Mouse (Mus musculus) kidney, embryonic 15.5 days (tissue): ENCODE results near the gene Dock1. TPM values are rescaled to one million over a fixed set of nuclear protein-coding genes. Genes with fewer than 3 reads are reported as not detected.
A peak's percentile ranks its signal among the peaks of the same experiment; 100 is the strongest.

Source experiments
- ATAC-seq: fragments of 200-750 bp; cut with Nextera tagmentation; replicated peaks from 2 replicates; pipeline ENCODE4 v1.8.0; 2017; ENCODE audit warnings: moderate TSS enrichment; ENCODE audit not compliant: low FRiP score
- H3K27ac ChIP-seq: fragments of 300-500 bp; sonication (generic); 2 replicates; pipeline ENCODE4 v1.5.1; 2015; ENCODE audit warnings: mild to moderate bottlenecking, inconsistent platforms
- H3K27me3 ChIP-seq: fragments of 300-500 bp; sonication (generic); 2 replicates; pipeline ENCODE4 v1.6.1; 2015; ENCODE audit warnings: inconsistent platforms
- H3K36me3 ChIP-seq: fragments of 300-500 bp; sonication (generic); 2 replicates; pipeline ENCODE4 v1.6.1; 2015; ENCODE audit warnings: inconsistent platforms
- H3K4me1 ChIP-seq: fragments of 300-500 bp; sonication (generic); 2 replicates; pipeline ENCODE4 v1.6.1; 2015; ENCODE audit warnings: inconsistent platforms
- H3K4me2 ChIP-seq: fragments of 300-500 bp; sonication (generic); 2 replicates; pipeline ENCODE4 v1.6.1; 2015; ENCODE audit warnings: moderate library complexity, mild to moderate bottlenecking, inconsistent platforms
- H3K4me3 ChIP-seq: fragments of 300-500 bp; sonication (generic); replicated peaks from 2 replicates; pipeline ENCODE4 v1.5.1; 2015; ENCODE audit warnings: mild to moderate bottlenecking, inconsistent platforms
- H3K9ac ChIP-seq: fragments of 300-500 bp; sonication (generic); 2 replicates; pipeline ENCODE4 v1.6.1; 2015; ENCODE audit warnings: mild to moderate bottlenecking, inconsistent platforms
- H3K9me3 ChIP-seq: fragments of 300-500 bp; sonication (generic); replicated peaks from 2 replicates; pipeline ENCODE4 v1.6.1; 2016; ENCODE audit warnings: inconsistent platforms
- WGBS: fragments of 180-500 bp; shearing (Covaris S2); methylation state at CpG from one replicate; pipeline ENCODE4 v1.1.7; 2015; ENCODE audit warnings: mixed read lengths; 5-methylcytosine and 5-hydroxymethylcytosine counted together
- polyA plus RNA-seq: library from polyadenylated mRNA; unstranded; fragments of >200 nt; fragmentation: Nextera tagmentation; extraction: Ambion mirVana; gene quantifications from 2 replicates; pipeline ENCODE4 v1.2.1, GENCODE M21; 2015

The Dock1 gene
- polyA plus RNA-seq, 1 experiment from 2014 or later, result 47.7 TPM

DNA sequence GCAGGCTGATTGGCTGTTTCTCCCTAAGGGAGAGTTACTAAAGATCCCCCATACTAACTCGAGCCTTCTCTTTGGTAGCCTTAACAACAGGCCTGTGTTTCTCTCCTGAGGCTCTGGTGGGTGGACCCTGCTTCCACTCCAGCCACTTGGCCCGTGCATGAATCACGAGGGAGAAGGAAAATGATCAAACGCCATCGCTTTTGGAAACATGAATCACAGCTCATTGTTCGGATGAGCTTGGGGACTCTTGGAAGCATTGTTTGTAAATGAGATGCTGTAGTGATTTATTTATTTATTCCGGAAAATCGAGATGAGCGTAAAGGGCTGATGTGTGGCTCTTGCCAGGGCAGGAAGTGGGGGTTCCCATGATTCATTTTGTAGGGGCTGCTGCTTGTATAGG, 3.5 kb downstream of the Dock1 start:
- H3K9ac ChIP-seq, result no peak overlapping the region
- ATAC-seq, result no peak
- WGBS, result 59% methylated on average over 9 of the region's 9 CpGs
- no peaks in the 10 kb centered on the region for H3K36me3 ChIP-seq
- H3K27me3 ChIP-seq, result 0 out of 2 replicates have a peak, but pooled peaks cover 1% of the 10 kb centered on the region
- H3K9me3 ChIP-seq, result no peaks in the 10 kb centered on the region
- H3K27ac ChIP-seq, result peak overlapping the region; percentile 24; the same call in 1 of the 2 replicates
- peaks cover 86% of the 10 kb centered on the region for H3K4me1 ChIP-seq
- H3K4me3 ChIP-seq, result no peak overlapping the region
- peak overlapping the region; percentile 37; the same call in 1 of the 2 replicates for H3K4me2 ChIP-seq

DNA sequence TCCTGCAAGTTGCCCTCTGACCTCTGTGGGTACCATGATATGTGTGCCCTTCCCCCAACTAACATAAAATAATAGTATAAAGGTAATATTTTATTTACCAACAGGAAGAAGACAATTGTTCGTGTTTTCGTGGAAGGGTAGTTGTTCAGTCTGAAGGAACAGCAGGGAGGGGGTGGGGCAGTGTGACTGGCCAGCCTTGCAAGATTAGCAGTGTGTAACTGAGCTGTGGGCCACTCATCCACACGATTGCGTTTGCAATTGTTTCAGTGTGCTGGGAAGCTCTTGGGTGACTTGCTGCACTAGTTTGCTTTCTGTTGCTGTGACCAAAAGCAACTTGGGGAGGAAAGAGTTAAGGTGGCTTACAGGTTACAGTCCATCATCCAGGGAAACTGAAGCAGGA, 7.4 kb downstream of the Dock1 start:
- WGBS, result 21% methylated on average over 4 of the region's 4 CpGs
- peak; percentile 71; the same call in 1 of the 2 replicates for ATAC-seq
- peaks cover 81% of the 10 kb centered on the region for H3K4me1 ChIP-seq

GRCm38 (mm10) chr7:134679314-134680158, 9.1 kb downstream of the Dock1 start:
- H3K27me3 ChIP-seq, result no peaks in the 10 kb centered on the region
- 0 out of 2 replicates have a peak overlapping the region, but pooled peaks have one; percentile 10 for H3K4me2 ChIP-seq
- no peaks in the 10 kb centered on the region for H3K9me3 ChIP-seq
- H3K4me1 ChIP-seq, result peaks cover 64% of the 10 kb centered on the region
- no peak; the same call in 1 of the 2 replicates for ATAC-seq
- H3K36me3 ChIP-seq, result no peaks in the 10 kb centered on the region
- 42% methylated on average over 13 of the region's 13 CpGs for WGBS
- H3K4me3 ChIP-seq, result no peak overlapping the region
- H3K9ac ChIP-seq, result no peak overlapping the region
- peak overlapping the region; percentile 85 for H3K27ac ChIP-seq

More for the DNA sequence above, 7.4 kb downstream of the Dock1 start:
- no peaks in the 10 kb centered on the region for H3K27me3 ChIP-seq
- H3K4me3 ChIP-seq, result no peak overlapping the region
- H3K4me2 ChIP-seq, result peak overlapping the region; percentile 17; the same call in 1 of the 2 replicates
- H3K27ac ChIP-seq, result peak overlapping the region; percentile 85
- no peaks in the 10 kb centered on the region for H3K36me3 ChIP-seq
- H3K9ac ChIP-seq, result no peak overlapping the region
- no peaks in the 10 kb centered on the region for H3K9me3 ChIP-seq

- peak overlapping the region; percentile 85 for H3K27ac ChIP-seq
- 64% methylated on average over 2 of the region's 2 CpGs for WGBS
Measured at GRCm38 (mm10) chr7:134680161-134680560, 9.7 kb downstream of the Dock1 start.

GRCm38 (mm10) chr7:134681729-134682527, 11.5 kb downstream of the Dock1 start:
- no peaks in the 10 kb centered on the region for H3K36me3 ChIP-seq
- H3K4me2 ChIP-seq, result no peak overlapping the region
- H3K4me1 ChIP-seq, result peaks cover 45% of the 10 kb centered on the region
- H3K9ac ChIP-seq, result no peak overlapping the region
- WGBS, result 87% methylated on average over 12 of the region's 12 CpGs
- no peak overlapping the region for H3K27ac ChIP-seq
- no peaks in the 10 kb centered on the region for H3K9me3 ChIP-seq
- H3K27me3 ChIP-seq, result no peaks in the 10 kb centered on the region
- no peak overlapping the region for H3K4me3 ChIP-seq
- ATAC-seq, result no peak

More at GRCm38 (mm10) chr7:134680161-134680560, 9.7 kb downstream of the Dock1 start:
- H3K4me3 ChIP-seq, result no peak overlapping the region
- no peaks in the 10 kb centered on the region for H3K27me3 ChIP-seq
- no peaks in the 10 kb centered on the region for H3K36me3 ChIP-seq
- H3K9me3 ChIP-seq, result no peaks in the 10 kb centered on the region
- H3K9ac ChIP-seq, result no peak overlapping the region
- H3K4me2 ChIP-seq, result no peak overlapping the region
- ATAC-seq, result no peak
- peaks cover 58% of the 10 kb centered on the region for H3K4me1 ChIP-seq

- H3K4me3 ChIP-seq, result no peak overlapping the region
- H3K9ac ChIP-seq, result no peak overlapping the region
- no peak for ATAC-seq
- H3K4me1 ChIP-seq, result peaks cover 21% of the 10 kb centered on the region
- H3K27ac ChIP-seq, result no peak overlapping the region
- WGBS, result 63% methylated on average over 6 of the region's 6 CpGs
- 0 out of 2 replicates have a peak, but pooled peaks cover 10% of the 10 kb centered on the region for H3K36me3 ChIP-seq
- H3K27me3 ChIP-seq, result no peaks in the 10 kb centered on the region
- H3K4me2 ChIP-seq, result no peak overlapping the region
- no peaks in the 10 kb centered on the region for H3K9me3 ChIP-seq
Measured at GRCm38 (mm10) chr7:134688332-134688731, 17.9 kb downstream of the Dock1 start.

- no peak overlapping the region for H3K27ac ChIP-seq
- no peaks in the 10 kb centered on the region for H3K27me3 ChIP-seq
- no peak overlapping the region for H3K9ac ChIP-seq
- 70% methylated on average over 5 of the region's 5 CpGs for WGBS
- no peak overlapping the region for H3K4me3 ChIP-seq
- ATAC-seq, result no peak
- H3K4me2 ChIP-seq, result no peak overlapping the region
- 0 out of 2 replicates have a peak, but pooled peaks cover 10% of the 10 kb centered on the region for H3K36me3 ChIP-seq
- H3K4me1 ChIP-seq, result peaks cover 37% of the 10 kb centered on the region
- H3K9me3 ChIP-seq, result no peaks in the 10 kb centered on the region
Measured at GRCm38 (mm10) chr7:134690118-134690517, 19.7 kb downstream of the Dock1 start.

DNA sequence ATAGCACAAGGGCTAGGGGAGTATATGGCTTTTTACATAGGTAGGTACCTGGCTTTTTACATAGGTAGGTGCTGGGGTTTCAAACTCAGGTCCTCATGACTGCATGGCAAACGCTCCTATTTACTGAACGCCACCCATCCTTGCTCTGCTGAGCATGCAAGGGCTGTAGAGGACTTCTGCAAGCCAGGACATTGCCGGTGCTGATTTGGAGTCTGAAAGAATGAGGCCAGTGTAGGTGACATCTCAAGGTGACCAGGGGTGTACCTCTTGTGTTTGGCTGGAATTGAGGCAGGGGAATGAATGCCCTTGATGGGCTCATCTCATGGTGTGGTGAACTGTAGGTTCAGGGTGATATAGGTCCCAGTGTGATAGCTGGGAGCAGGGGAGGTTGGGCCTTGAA, 20.4 kb downstream of the Dock1 start:
- no peaks in the 10 kb centered on the region for H3K9me3 ChIP-seq
- H3K27me3 ChIP-seq, result no peaks in the 10 kb centered on the region
- H3K4me3 ChIP-seq, result no peak overlapping the region
- ATAC-seq, result no peak
- peaks cover 44% of the 10 kb centered on the region for H3K4me1 ChIP-seq
- H3K36me3 ChIP-seq, result 0 out of 2 replicates have a peak, but pooled peaks cover 10% of the 10 kb centered on the region
- no peak overlapping the region for H3K4me2 ChIP-seq
- 95% methylated on average over 3 of the region's 3 CpGs for WGBS
- H3K27ac ChIP-seq, result no peak overlapping the region
- H3K9ac ChIP-seq, result no peak overlapping the region

GRCm38 (mm10) chr7:134693325-134693724, 22.9 kb downstream of the Dock1 start:
- Histone ChIP-seq H3K27ac (peak overlapping the region; percentile 37; the same call in 1 of the 2 replicates), H3K27me3 (no peaks in the 10 kb centered on the region), H3K4me3 (no peak overlapping the region), H3K4me1 (peaks cover 59% of the 10 kb centered on the region), H3K4me2 (no peak overlapping the region), H3K9ac (no peak overlapping the region), H3K36me3 (0 out of 2 replicates have a peak, but pooled peaks cover 2% of the 10 kb centered on the region), H3K9me3 (no peaks in the 10 kb centered on the region)
- WGBS, result 92% methylated on average over 1 of the region's 1 CpGs
- no peak for ATAC-seq

DNA sequence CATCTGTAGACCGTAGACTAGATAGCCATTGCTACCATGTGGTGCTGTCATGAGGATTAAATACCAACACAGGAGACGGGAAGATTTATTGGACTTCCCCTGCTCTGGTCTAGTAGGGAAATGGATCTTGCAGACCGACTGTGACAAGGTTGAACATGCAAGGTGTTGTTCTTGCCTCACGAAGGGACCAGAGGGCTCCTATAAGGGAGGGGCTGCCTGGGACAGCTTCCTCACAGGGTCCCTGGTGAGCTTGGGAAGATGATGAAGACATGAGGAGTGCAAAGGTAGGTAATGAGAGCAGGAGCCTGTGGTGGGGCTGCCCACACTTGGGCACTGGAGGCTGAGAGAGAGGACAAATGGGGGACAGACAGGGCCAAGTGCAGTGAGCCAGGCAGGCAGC, 25.0 kb downstream of the Dock1 start:
- Histone ChIP-seq H3K9ac (no peak overlapping the region), H3K4me3 (no peak overlapping the region), H3K4me1 (peaks cover 73% of the 10 kb centered on the region), H3K27me3 (no peaks in the 10 kb centered on the region), H3K4me2 (no peak overlapping the region), H3K27ac (0 out of 2 replicates have a peak overlapping the region, but pooled peaks have one; percentile 22), H3K9me3 (no peaks in the 10 kb centered on the region), H3K36me3 (no peaks in the 10 kb centered on the region)
- 38% methylated on average over 4 of the region's 4 CpGs for WGBS
- no peak for ATAC-seq

GRCm38 (mm10) chr7:134696126-134696979, 25.9 kb downstream of the Dock1 start:
- WGBS, result 80% methylated on average over 10 of the region's 10 CpGs
- Histone ChIP-seq H3K4me1 (peaks cover 78% of the 10 kb centered on the region), H3K36me3 (no peaks in the 10 kb centered on the region), H3K4me3 (no peak overlapping the region), H3K27me3 (no peaks in the 10 kb centered on the region), H3K9me3 (no peaks in the 10 kb centered on the region), H3K4me2 (no peak overlapping the region), H3K9ac (no peak overlapping the region), H3K27ac (no peak overlapping the region)
- no peak for ATAC-seq
